Mouse (Mus musculus): ENCODE measurements around the gene Serpinb6c. TPM values are rescaled to one million over a fixed set of nuclear protein-coding genes. Genes with fewer than 3 reads are reported as not detected.
"Not testable (repeated sequence)": the region's sequence is repeated elsewhere in the genome, so short reads cannot be mapped to it uniquely, and the experiment has no call there.

Serpinb6c gene
- polyA plus RNA-seq, 1 experiment, result 0.11 TPM

DNA sequence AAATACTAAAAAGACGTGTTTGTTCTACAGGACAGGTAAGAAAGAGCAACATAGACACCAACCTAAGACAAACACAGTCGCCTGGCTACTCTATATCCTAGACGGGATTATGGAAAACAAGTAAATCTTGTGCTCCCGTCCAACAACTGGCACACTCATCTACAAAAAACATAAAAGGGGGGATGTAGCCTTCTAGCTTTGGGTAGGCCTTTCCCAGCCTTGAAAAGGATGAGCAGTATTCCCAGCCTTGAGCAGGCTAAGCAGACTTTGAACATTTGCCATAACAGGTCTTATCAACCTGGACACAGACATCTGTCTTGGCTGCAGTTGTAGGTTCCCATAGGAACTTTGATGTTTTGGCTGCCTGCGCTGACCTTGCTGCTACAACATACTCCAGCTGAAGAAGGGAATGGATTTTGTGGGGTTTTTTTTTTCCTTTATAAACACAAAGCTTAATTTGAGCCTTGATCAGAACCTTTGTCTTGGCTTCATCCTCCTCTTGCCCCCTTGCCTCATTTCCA, 35.8 kb upstream of the Serpinb6c start:
- no peak for TF ChIP-seq MYOG (IDR thresholded peaks at IDR 0.05; ENCODE audit: control insufficient read depth, extremely low read depth, insufficient read length)
- TF ChIP-seq MAX (IDR thresholded peaks at IDR 0.05), result no peak
- no peak for TF ChIP-seq USF1 (IDR thresholded peaks at IDR 0.05; ENCODE audit: low read depth)
- no peak for TF ChIP-seq MYOD1 (IDR thresholded peaks at IDR 0.05; ENCODE audit: control insufficient read depth, insufficient read length, low read depth)
- TF ChIP-seq CEBPB (IDR thresholded peaks at IDR 0.05; ENCODE audit: low read depth), result no peak
- TF ChIP-seq FOSL1 (IDR thresholded peaks at IDR 0.05; ENCODE audit: insufficient read depth, low read length, poor library complexity, severe bottlenecking), result no peak
- no peak for TF ChIP-seq CTCF (IDR thresholded peaks at IDR 0.05; ENCODE audit: control insufficient read depth, insufficient read depth, insufficient read length)
- H3K36me3 ChIP-seq (ENCODE audit: control insufficient read depth, insufficient read depth), result no peaks in the 10 kb centered on the region
- H3K79me2 ChIP-seq (ENCODE audit: control insufficient read depth, insufficient read depth), result peaks cover 8% of the 10 kb centered on the region
- H3K4me3 ChIP-seq (ENCODE audit: insufficient read depth, poor library complexity, severe bottlenecking), result no peak overlapping the region
- peaks cover 2% of the 10 kb centered on the region for H3K79me3 ChIP-seq (ENCODE audit: low read depth)
- no peak overlapping the region for H3ac ChIP-seq (ENCODE audit: control insufficient read depth, insufficient read length, low read depth)
- no peaks in the 10 kb centered on the region for H3K27me3 ChIP-seq (ENCODE audit: control insufficient read depth, insufficient read depth, insufficient read length)

DNA sequence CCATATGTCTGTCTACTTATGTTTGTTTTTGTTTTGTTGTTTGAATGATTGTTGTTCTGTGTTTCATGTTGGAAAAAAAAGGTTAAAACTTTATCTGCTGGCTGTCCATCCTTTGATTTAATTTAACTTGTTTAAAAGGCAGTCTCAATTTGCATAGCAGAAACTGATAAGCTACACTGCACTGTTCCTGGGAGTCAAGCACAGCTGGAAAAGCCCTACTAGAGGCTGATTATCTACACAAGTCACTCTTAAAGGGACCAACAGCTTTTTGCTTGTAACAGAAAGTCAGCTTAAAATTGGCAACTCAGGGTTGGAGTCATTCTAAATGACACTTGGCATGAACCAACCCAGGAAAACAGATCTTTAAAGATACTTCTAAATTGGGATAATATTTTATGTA, 32.1 kb upstream of the Serpinb6c start:
- H3K79me3 ChIP-seq (ENCODE audit: low read depth), result peaks cover 30% of the 10 kb centered on the region
- not testable (repeated sequence) for H3K36me3 ChIP-seq (ENCODE audit: control insufficient read depth, insufficient read depth); H3K27me3 ChIP-seq (ENCODE audit: control insufficient read depth, insufficient read depth, insufficient read length); H3ac ChIP-seq (ENCODE audit: control insufficient read depth, insufficient read length, low read depth); H3K4me3 ChIP-seq (ENCODE audit: insufficient read depth, poor library complexity, severe bottlenecking)
- H3K79me2 ChIP-seq (ENCODE audit: control insufficient read depth, insufficient read depth), result peaks cover 45% of the 10 kb centered on the region

- TF ChIP-seq MAX (IDR thresholded peaks at IDR 0.05) (no peak), MYOD1 (IDR thresholded peaks at IDR 0.05; ENCODE audit: control insufficient read depth, insufficient read length, low read depth) (no peak), CTCF (IDR thresholded peaks at IDR 0.05; ENCODE audit: control insufficient read depth, insufficient read depth, insufficient read length) (no peak), CEBPB (IDR thresholded peaks at IDR 0.05; ENCODE audit: low read depth) (no peak), USF1 (IDR thresholded peaks at IDR 0.05; ENCODE audit: low read depth) (no peak), FOSL1 (IDR thresholded peaks at IDR 0.05; ENCODE audit: insufficient read depth, low read length, poor library complexity, severe bottlenecking) (no peak), MYOG (IDR thresholded peaks at IDR 0.05; ENCODE audit: control insufficient read depth, extremely low read depth, insufficient read length) (no peak)
- Histone ChIP-seq H3K4me3 (ENCODE audit: insufficient read depth, poor library complexity, severe bottlenecking) (no peak overlapping the region), H3K79me2 (ENCODE audit: control insufficient read depth, insufficient read depth) (peaks cover 50% of the 10 kb centered on the region)
Measured at GRCm38 (mm10) chr13:33937151-33937550, 31.6 kb upstream of the Serpinb6c start.

DNA sequence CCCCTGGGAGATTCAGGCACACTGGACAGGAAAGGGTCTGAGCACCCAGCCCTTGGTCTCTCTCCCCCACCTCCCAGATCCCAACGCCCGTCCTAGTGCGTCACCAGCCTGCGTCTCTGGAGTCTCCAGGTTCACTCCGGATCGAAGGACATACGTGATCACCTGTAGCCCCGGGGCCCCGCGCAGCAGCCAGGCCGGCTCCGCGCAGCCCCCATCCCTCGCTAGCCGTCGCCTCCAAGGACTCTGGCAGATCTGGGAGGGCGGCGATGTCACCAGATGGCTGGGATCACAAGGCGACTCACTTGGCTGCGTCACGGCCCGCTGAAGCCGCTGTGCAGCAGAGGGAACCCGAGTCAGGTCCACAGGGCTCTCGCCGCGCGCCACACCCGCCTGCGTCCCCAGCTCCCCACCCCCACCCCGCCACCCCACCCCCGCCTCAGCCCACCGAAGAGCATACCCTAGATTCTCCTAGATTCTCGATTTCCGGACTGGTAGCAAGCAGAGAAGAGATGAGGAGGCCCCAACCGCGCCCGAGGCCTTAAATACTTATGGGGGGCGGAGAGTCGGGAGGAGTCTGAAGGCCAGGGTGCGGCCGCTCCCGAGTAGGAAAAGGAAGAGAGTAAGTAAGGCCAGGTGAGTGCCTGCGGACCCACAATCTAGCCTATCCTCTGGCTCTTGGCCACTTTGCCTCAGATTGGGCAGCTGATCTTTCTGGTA, 30.1 kb upstream of the Serpinb6c start:
- Histone ChIP-seq H3K36me3 (ENCODE audit: control insufficient read depth, insufficient read depth) (peaks cover 19% of the 10 kb centered on the region), H3K27me3 (ENCODE audit: control insufficient read depth, insufficient read depth, insufficient read length) (no peaks in the 10 kb centered on the region), H3K79me3 (ENCODE audit: low read depth) (peaks cover 48% of the 10 kb centered on the region), H3K4me3 (ENCODE audit: insufficient read depth, poor library complexity, severe bottlenecking) (peak overlapping the region; percentile 64), H3ac (ENCODE audit: control insufficient read depth, insufficient read length, low read depth) (peak overlapping the region; percentile 89), H3K79me2 (ENCODE audit: control insufficient read depth, insufficient read depth) (peaks cover 63% of the 10 kb centered on the region)
- TF ChIP-seq CEBPB (IDR thresholded peaks at IDR 0.05; ENCODE audit: low read depth) (no peak), MYOG (IDR thresholded peaks at IDR 0.05; ENCODE audit: control insufficient read depth, extremely low read depth, insufficient read length) (no peak), CTCF (IDR thresholded peaks at IDR 0.05; ENCODE audit: control insufficient read depth, insufficient read depth, insufficient read length) (no peak), USF1 (IDR thresholded peaks at IDR 0.05; ENCODE audit: low read depth) (no peak), MAX (IDR thresholded peaks at IDR 0.05) (no peak), MYOD1 (IDR thresholded peaks at IDR 0.05; ENCODE audit: control insufficient read depth, insufficient read length, low read depth) (no peak), FOSL1 (IDR thresholded peaks at IDR 0.05; ENCODE audit: insufficient read depth, low read length, poor library complexity, severe bottlenecking) (no peak)

More at GRCm38 (mm10) chr13:33937151-33937550, 31.6 kb upstream of the Serpinb6c start:
- Histone ChIP-seq H3ac (ENCODE audit: control insufficient read depth, insufficient read length, low read depth) (no peak overlapping the region), H3K27me3 (ENCODE audit: control insufficient read depth, insufficient read depth, insufficient read length) (no peaks in the 10 kb centered on the region), H3K36me3 (ENCODE audit: control insufficient read depth, insufficient read depth) (peaks cover 4% of the 10 kb centered on the region), H3K79me3 (ENCODE audit: low read depth) (peaks cover 35% of the 10 kb centered on the region)

DNA sequence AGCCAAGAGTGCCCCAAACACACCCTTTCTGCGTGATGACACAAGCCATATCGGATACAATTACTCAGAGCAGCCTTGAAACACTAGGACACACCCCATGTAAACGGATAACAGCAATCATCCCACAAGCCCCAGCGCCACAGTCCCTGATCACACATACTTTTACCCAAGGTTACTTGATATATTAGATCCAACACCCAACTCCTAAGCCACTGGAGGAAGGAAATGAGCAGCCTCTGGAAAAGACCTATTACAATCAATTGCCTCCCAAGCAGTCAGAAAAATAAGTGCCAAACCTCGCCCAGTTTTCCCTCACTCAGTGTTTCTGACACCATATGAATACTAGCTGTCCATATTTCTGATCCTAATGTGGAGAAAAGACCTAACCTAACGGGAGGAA, 29.2 kb upstream of the Serpinb6c start:
- Histone ChIP-seq H3ac (ENCODE audit: control insufficient read depth, insufficient read length, low read depth) (peak overlapping the region; percentile 0), H3K79me2 (ENCODE audit: control insufficient read depth, insufficient read depth) (peaks cover 63% of the 10 kb centered on the region), H3K27me3 (ENCODE audit: control insufficient read depth, insufficient read depth, insufficient read length) (no peaks in the 10 kb centered on the region), H3K36me3 (ENCODE audit: control insufficient read depth, insufficient read depth) (peaks cover 27% of the 10 kb centered on the region), H3K79me3 (ENCODE audit: low read depth) (peaks cover 51% of the 10 kb centered on the region), H3K4me3 (ENCODE audit: insufficient read depth, poor library complexity, severe bottlenecking) (peak overlapping the region; percentile 64)
- TF ChIP-seq USF1 (IDR thresholded peaks at IDR 0.05; ENCODE audit: low read depth), result no peak
- TF ChIP-seq CEBPB (IDR thresholded peaks at IDR 0.05; ENCODE audit: low read depth), result no peak

GRCm38 (mm10) chr13:33930912-33931311, 25.4 kb upstream of the Serpinb6c start:
- H3K79me2 ChIP-seq (ENCODE audit: control insufficient read depth, insufficient read depth), result peaks cover 51% of the 10 kb centered on the region
- no peaks in the 10 kb centered on the region for H3K27me3 ChIP-seq (ENCODE audit: control insufficient read depth, insufficient read depth, insufficient read length)
- peaks cover 48% of the 10 kb centered on the region for H3K79me3 ChIP-seq (ENCODE audit: low read depth)
- peaks cover 64% of the 10 kb centered on the region for H3K36me3 ChIP-seq (ENCODE audit: control insufficient read depth, insufficient read depth)
- no peak overlapping the region for H3K4me3 ChIP-seq (ENCODE audit: insufficient read depth, poor library complexity, severe bottlenecking)
- TF ChIP-seq MYOG (IDR thresholded peaks at IDR 0.05; ENCODE audit: control insufficient read depth, extremely low read depth, insufficient read length), result no peak
- no peak for TF ChIP-seq USF1 (IDR thresholded peaks at IDR 0.05; ENCODE audit: low read depth)
- TF ChIP-seq CEBPB (IDR thresholded peaks at IDR 0.05; ENCODE audit: low read depth), result no peak
- no peak for TF ChIP-seq MAX (IDR thresholded peaks at IDR 0.05)
- no peak for TF ChIP-seq MYOD1 (IDR thresholded peaks at IDR 0.05; ENCODE audit: control insufficient read depth, insufficient read length, low read depth)
- TF ChIP-seq FOSL1 (IDR thresholded peaks at IDR 0.05; ENCODE audit: insufficient read depth, low read length, poor library complexity, severe bottlenecking), result no peak
- no peak for TF ChIP-seq CTCF (IDR thresholded peaks at IDR 0.05; ENCODE audit: control insufficient read depth, insufficient read depth, insufficient read length)
- no peak overlapping the region for H3ac ChIP-seq (ENCODE audit: control insufficient read depth, insufficient read length, low read depth)
